ENCODE assay signal across 14 mouse cellular contexts in genomic region chr8:79618906-79619305, GRCm38 (mm10).
"Had no signal": no experiment of that assay in that cellular context is flagged by ENCODE, and none has a peak within 500 bp of the region (broad histone marks: within the 10 kb centered on the region; RNA-seq: fewer than 3 reads in every experiment).

No protein-coding gene starts in this region.

- H3K9ac ChIP-seq: limb, embryonic 12.5 days; liver, embryonic 13.5 days; liver, postnatal 0 days; lung, embryonic 15.5 days; midbrain, embryonic 15.5 days; neural tube, embryonic 12.5 days had no signal

- DNase-seq: kidney, postnatal 4 days; liver; liver, embryonic 13.5 days; liver, postnatal 0 days; lung, postnatal 14 days had no signal

- ATAC-seq: liver, postnatal 0 days; midbrain, embryonic 15.5 days had no signal

- H3K4me2 ChIP-seq: limb, embryonic 12.5 days; liver, embryonic 13.5 days; lung, embryonic 15.5 days; midbrain, embryonic 11.5 days; midbrain, embryonic 15.5 days; neural tube, embryonic 12.5 days had no signal

- H3K36me3 ChIP-seq: limb, embryonic 12.5 days; liver, embryonic 13.5 days; lung, embryonic 15.5 days; midbrain, embryonic 15.5 days; neural tube, embryonic 12.5 days had no signal

- H3K4me3 ChIP-seq: layer of hippocampus, adult 2 months; limb, embryonic 12.5 days; liver, embryonic 13.5 days; lung, embryonic 15.5 days; megakaryocyte, embryonic 14.5 days; midbrain, embryonic 15.5 days; neural tube, embryonic 12.5 days had no signal

- H3K9me3 ChIP-seq: limb, embryonic 12.5 days; liver, embryonic 13.5 days; lung, embryonic 15.5 days; megakaryocyte, embryonic 14.5 days; midbrain, embryonic 15.5 days; neural tube, embryonic 12.5 days had no signal

- H3K4me1 ChIP-seq: limb, embryonic 12.5 days; midbrain, embryonic 15.5 days had no signal

- H3K27me3 ChIP-seq: limb, embryonic 12.5 days; liver, embryonic 13.5 days; lung, embryonic 15.5 days; megakaryocyte, embryonic 14.5 days; midbrain, embryonic 15.5 days; neural tube, embryonic 12.5 days had no signal

- H3K27ac ChIP-seq: layer of hippocampus, adult 2 months; limb, embryonic 12.5 days; lung, embryonic 15.5 days; macrophage; midbrain, embryonic 15.5 days; neural tube, embryonic 12.5 days; stomach, postnatal 0 days had no signal
